Mouse (Mus musculus): ENCODE data around the gene Fam57a.

The Fam57a gene

DNA sequence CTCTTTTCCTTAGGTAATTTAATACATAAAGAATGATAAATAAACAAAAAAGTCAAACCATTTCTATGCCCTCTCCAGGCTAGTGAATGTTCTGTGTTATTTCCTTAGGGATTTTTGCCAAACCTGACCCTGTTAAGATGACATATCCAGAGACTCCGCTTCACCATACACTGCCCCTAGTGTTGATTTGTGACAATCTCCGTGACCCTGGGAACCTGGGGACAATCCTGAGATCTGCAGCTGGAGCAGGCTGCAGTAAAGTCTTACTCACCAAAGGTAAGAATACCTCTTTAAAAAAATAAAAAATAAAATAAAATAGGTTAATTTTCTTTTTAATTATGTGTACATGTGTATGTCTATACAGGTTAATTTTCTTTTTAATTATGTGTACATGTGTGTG is 67.8 kb downstream of the Fam57a start:
- DNase-seq, result no peak

GRCm38 (mm10) chr11:76252036-76252435 is 72.6 kb downstream of the Fam57a start:
- peak; percentile 83 for DNase-seq

DNA sequence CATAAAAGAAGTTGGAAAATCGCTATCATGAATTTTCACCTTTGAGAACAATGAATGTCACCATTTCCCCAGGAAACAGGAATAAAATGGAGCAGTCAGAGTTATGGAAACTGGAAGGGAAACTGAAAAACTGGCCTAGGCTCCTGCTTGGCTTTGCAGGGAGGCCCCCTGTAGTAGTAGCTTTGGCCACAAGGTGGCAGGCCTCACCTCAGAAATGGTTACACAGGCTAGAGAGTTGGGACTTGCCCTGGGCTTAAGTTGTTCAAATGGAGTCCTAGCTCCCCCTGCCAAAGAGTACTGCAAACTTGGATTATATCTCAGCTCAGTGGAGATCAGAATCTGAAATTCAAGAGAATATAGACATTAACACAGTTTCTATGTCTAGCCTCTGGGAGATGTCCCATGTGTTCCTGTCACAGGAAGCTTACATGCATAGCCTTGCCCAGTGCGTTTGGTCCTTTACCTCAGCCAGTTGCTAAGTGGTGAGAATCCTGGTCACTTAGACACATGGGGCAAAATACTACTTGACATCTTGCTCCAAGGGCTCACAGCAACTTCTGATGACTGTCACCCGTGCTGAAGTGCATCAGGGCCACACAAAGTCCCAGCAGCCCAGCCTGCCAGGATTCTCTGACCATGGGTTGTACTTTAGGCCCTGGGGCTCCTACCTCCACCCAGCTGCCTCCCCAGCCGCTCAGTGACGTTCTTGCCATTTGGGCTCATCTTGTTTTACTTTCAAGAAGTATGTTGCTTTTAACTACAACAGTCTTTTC is 73.9 kb downstream of the Fam57a start:
- peak; percentile 93 for DNase-seq

DNA sequence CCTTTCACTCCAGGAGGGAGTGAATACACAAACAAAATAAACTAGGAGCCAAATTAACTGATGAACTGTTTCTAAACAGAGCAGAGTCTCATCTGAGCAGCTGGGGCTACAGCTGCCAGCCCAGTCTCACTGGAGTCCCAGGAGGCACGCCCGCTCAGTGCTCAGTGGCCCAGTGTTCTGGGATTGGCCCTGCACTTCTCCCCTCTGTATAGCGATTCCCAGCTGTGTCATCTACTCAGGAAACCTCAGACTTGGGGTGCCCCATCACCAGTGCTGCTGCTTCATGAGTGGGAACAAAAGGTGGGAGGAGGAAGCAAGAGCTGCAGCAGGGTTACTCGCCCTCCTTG is 74.4 kb downstream of the Fam57a start:
- no peak for DNase-seq

- DNase-seq, result peak; percentile 95
Measured at GRCm38 (mm10) chr11:76255431-76256001, 76.0 kb downstream of the Fam57a start.

GRCm38 (mm10) chr11:76256129-76256528 is 76.7 kb downstream of the Fam57a start:
- DNase-seq, result no peak

- no peak for DNase-seq
Measured at GRCm38 (mm10) chr11:76257386-76257785, 77.9 kb downstream of the Fam57a start.

DNA sequence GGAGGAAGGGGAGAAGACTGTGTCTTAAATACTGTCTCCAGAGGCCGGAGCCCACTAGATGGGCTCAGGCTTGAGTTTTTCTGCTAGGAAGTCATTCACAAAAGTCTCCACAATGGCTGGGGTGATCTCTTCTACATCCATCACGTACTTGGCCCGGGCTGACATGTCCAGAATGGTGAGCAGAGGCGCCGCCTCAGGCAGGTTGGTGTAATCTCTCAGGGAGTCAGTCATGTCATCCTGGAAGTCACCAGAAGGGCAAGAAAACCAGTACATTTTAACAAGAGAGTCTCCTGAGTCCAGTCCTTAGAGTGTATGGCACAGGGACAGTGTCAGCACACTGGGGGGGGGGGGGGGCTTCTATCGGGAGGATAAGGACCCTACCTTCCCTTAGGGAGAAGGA is 79.0 kb downstream of the Fam57a start:
- DNase-seq, result no peak

- no peak for DNase-seq
Measured at GRCm38 (mm10) chr11:76260208-76261050, 81.0 kb downstream of the Fam57a start.

DNA sequence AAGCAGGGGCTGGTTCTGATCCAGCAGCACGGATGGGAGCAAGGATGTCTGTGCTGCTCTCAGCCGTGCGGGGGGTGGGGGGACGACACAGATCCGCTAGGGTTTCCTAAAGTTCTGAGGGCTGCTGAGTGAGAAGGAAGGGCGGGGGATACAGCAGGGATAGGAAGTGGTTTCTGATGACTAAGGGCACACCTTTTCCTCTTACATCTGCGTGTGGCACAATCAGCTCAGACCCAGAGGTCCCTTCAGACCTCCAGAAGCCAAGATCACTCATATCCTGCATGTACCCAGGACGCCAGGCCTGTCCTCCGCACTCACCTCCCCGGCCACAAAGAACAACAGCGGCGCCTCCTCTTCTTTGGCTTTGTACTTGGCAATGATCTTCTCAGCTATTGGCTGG is 81.8 kb downstream of the Fam57a start:
- DNase-seq, result no peak

DNA sequence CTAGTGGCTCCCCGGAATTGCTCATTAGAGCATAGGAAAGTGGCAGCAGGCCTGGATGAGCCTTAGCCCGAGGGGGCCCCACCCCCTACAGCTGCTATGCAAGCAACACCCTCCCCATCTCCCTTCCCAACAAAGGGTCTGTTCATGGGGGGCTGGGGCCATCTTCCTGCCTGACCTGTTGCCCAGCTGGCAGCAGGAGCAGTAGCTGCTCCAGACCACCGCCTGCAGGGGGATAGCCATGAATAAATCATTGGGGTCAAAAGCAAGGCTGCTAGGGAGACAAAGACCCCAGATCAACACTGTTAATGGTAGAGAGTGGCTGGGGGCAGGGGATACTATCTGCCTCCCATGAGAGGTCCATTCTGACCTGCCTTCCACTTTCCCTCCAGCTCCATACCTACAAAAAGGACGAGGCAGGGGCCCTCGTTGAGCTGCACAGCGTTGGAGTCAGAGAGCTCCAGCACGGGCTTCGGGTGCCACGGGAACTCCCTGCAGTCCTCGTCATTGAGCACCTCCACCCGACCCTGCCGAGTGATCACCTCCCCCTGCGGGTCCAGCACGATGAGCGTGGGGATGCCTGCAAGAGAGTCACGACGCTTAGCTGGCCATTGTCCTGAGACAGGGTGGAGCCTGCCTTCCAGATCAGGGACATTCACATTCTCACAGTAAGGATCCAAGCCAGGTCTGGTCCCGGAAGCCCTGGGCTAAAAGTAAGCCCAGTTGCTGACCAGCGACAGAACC is 83.3 kb downstream of the Fam57a start:
- DNase-seq, result no peak

All from cerebellum, adult 9-10 months (tissue).